Mouse (Mus musculus) limb, embryonic 15.5 days (tissue): ENCODE measurements around the gene 4930595D18Rik. TPM values are rescaled to one million over a fixed set of nuclear protein-coding genes. Genes with fewer than 3 reads are reported as not detected.

Experiments used
- ATAC-seq: fragments of 200-750 bp; cut with Nextera tagmentation; 2 replicates; pipeline ENCODE4 v1.8.0; 2017; ENCODE audit warnings: low read depth, moderate TSS enrichment; ENCODE audit not compliant: insufficient number of reproducible peaks, low FRiP score, low TSS enrichment
- H3K27ac ChIP-seq: fragments of 300-500 bp; sonication (generic); 2 replicates; pipeline ENCODE4 v1.5.1; 2015; ENCODE audit warnings: moderate library complexity, mild to moderate bottlenecking, inconsistent platforms
- H3K27me3 ChIP-seq: fragments of 300-500 bp; sonication (generic); 2 replicates; pipeline ENCODE4 v1.6.1; 2015; ENCODE audit warnings: inconsistent platforms
- H3K36me3 ChIP-seq: fragments of 300-500 bp; sonication (generic); 2 replicates; pipeline ENCODE4 v1.6.1; 2015; ENCODE audit warnings: inconsistent platforms
- H3K4me1 ChIP-seq: fragments of 300-500 bp; sonication (generic); 2 replicates; pipeline ENCODE4 v1.6.1; 2015; ENCODE audit warnings: inconsistent platforms
- H3K4me2 ChIP-seq: fragments of 300-500 bp; sonication (generic); 2 replicates; pipeline ENCODE4 v1.6.1; 2015; ENCODE audit warnings: mild to moderate bottlenecking, inconsistent platforms
- H3K4me3 ChIP-seq: fragments of 300-500 bp; sonication (generic); 2 replicates; pipeline ENCODE4 v1.5.1; 2015; ENCODE audit warnings: mild to moderate bottlenecking, inconsistent platforms
- H3K9ac ChIP-seq: fragments of 300-500 bp; sonication (generic); 2 replicates; pipeline ENCODE4 v1.6.1; 2015; ENCODE audit warnings: inconsistent platforms
- H3K9me3 ChIP-seq: fragments of 300-500 bp; sonication (generic); 2 replicates; pipeline ENCODE4 v1.6.1; 2016; ENCODE audit warnings: inconsistent platforms
- WGBS: fragments of 180-500 bp; shearing (Covaris S2); methylation state at CpG from one replicate; pipeline ENCODE4 v1.1.7; 2015; 5-methylcytosine and 5-hydroxymethylcytosine counted together
- polyA plus RNA-seq: library from polyadenylated mRNA; unstranded; fragments of >200 nt; fragmentation: Nextera tagmentation; extraction: Ambion mirVana; gene quantifications from 2 replicates; pipeline ENCODE4 v1.2.1, GENCODE M21; 2015

4930595D18Rik gene
- polyA plus RNA-seq, 1 experiment from 2014 or later, result not detected

GRCm38 (mm10) chr12:111125666-111126065, 58.6 kb downstream of the 4930595D18Rik start:
- ATAC-seq, result no peak
- Histone ChIP-seq H3K9ac (no peak overlapping the region), H3K4me1 (no peaks in the 10 kb centered on the region; the same call in 1 of the 2 replicates), H3K4me2 (no peak overlapping the region), H3K27me3 (no peaks in the 10 kb centered on the region), H3K4me3 (no peak overlapping the region), H3K27ac (no peak overlapping the region), H3K36me3 (no peaks in the 10 kb centered on the region), H3K9me3 (0 out of 2 replicates have a peak, but pooled peaks cover 2% of the 10 kb centered on the region)
- 71% methylated on average over 6 of the region's 6 CpGs for WGBS

GRCm38 (mm10) chr12:111124601-111125260, 59.6 kb downstream of the 4930595D18Rik start:
- WGBS, result 72% methylated on average over 14 of the region's 14 CpGs
- H3K27me3 ChIP-seq, result no peaks in the 10 kb centered on the region
- ATAC-seq, result no peak

GRCm38 (mm10) chr12:111122332-111122852, 61.9 kb downstream of the 4930595D18Rik start:
- no peak overlapping the region for H3K4me3 ChIP-seq
- H3K4me1 ChIP-seq, result no peaks in the 10 kb centered on the region; the same call in 1 of the 2 replicates
- H3K9me3 ChIP-seq, result no peaks in the 10 kb centered on the region
- no peak overlapping the region for H3K27ac ChIP-seq
- no peak for ATAC-seq
- no peak overlapping the region for H3K4me2 ChIP-seq
- H3K36me3 ChIP-seq, result peaks cover 21% of the 10 kb centered on the region
- H3K27me3 ChIP-seq, result no peaks in the 10 kb centered on the region
- H3K9ac ChIP-seq, result no peak overlapping the region

More at GRCm38 (mm10) chr12:111124601-111125260, 59.6 kb downstream of the 4930595D18Rik start:
- Histone ChIP-seq H3K4me1 (no peaks in the 10 kb centered on the region; the same call in 1 of the 2 replicates), H3K9me3 (no peaks in the 10 kb centered on the region), H3K36me3 (peaks cover 3% of the 10 kb centered on the region), H3K27ac (no peak overlapping the region), H3K4me2 (no peak overlapping the region), H3K9ac (no peak overlapping the region), H3K4me3 (no peak overlapping the region)

GRCm38 (mm10) chr12:111120976-111121645, 63.2 kb downstream of the 4930595D18Rik start:
- H3K36me3 ChIP-seq, result peaks cover 33% of the 10 kb centered on the region
- WGBS, result 89% methylated on average over 9 of the region's 9 CpGs
- no peak overlapping the region for H3K4me3 ChIP-seq
- H3K4me2 ChIP-seq, result no peak overlapping the region
- H3K9me3 ChIP-seq, result no peaks in the 10 kb centered on the region
- no peak overlapping the region for H3K9ac ChIP-seq
- no peaks in the 10 kb centered on the region for H3K27me3 ChIP-seq
- no peak overlapping the region for H3K27ac ChIP-seq
- no peaks in the 10 kb centered on the region; the same call in 1 of the 2 replicates for H3K4me1 ChIP-seq
- ATAC-seq, result no peak

GRCm38 (mm10) chr12:111119506-111120085, 64.7 kb downstream of the 4930595D18Rik start:
- WGBS, result 95% methylated on average over 5 of the region's 5 CpGs
- H3K9me3 ChIP-seq, result no peaks in the 10 kb centered on the region
- H3K4me2 ChIP-seq, result no peak overlapping the region
- H3K4me1 ChIP-seq, result no peaks in the 10 kb centered on the region
- H3K27ac ChIP-seq, result no peak overlapping the region
- no peak overlapping the region for H3K4me3 ChIP-seq
- ATAC-seq, result no peak
- peaks cover 44% of the 10 kb centered on the region for H3K36me3 ChIP-seq
- no peaks in the 10 kb centered on the region for H3K27me3 ChIP-seq
- no peak overlapping the region for H3K9ac ChIP-seq

GRCm38 (mm10) chr12:111114593-111114992, 69.7 kb downstream of the 4930595D18Rik start:
- no peaks in the 10 kb centered on the region for H3K9me3 ChIP-seq
- no peak overlapping the region for H3K4me3 ChIP-seq
- H3K27ac ChIP-seq, result no peak overlapping the region
- ATAC-seq, result no peak
- peaks cover 84% of the 10 kb centered on the region for H3K36me3 ChIP-seq
- H3K4me1 ChIP-seq, result no peaks in the 10 kb centered on the region
- H3K9ac ChIP-seq, result no peak overlapping the region
- 94% methylated on average over 5 of the region's 5 CpGs for WGBS
- H3K4me2 ChIP-seq, result no peak overlapping the region
- no peaks in the 10 kb centered on the region for H3K27me3 ChIP-seq

- H3K9me3 ChIP-seq, result no peaks in the 10 kb centered on the region
- ATAC-seq, result no peak
- no peaks in the 10 kb centered on the region for H3K27me3 ChIP-seq
- H3K36me3 ChIP-seq, result peaks cover 88% of the 10 kb centered on the region
- H3K27ac ChIP-seq, result no peak overlapping the region
- no peaks in the 10 kb centered on the region for H3K4me1 ChIP-seq
- no peak overlapping the region for H3K4me2 ChIP-seq
- H3K4me3 ChIP-seq, result no peak overlapping the region
- no peak overlapping the region for H3K9ac ChIP-seq
- 90% methylated on average over 8 of the region's 8 CpGs for WGBS
Observed at GRCm38 (mm10) chr12:111111176-111111575, 73.1 kb downstream of the 4930595D18Rik start.

Other genes with a start within 250 kb of the 4930595D18Rik start
- 16.4 and 20.0 TPM in 2 replicates for gene Ankrd9, start 205.5 kb downstream of the 4930595D18Rik start, polyA plus RNA-seq
- 12.3 and 13.5 TPM in 2 replicates for gene Rcor1, start 145.1 kb downstream of the 4930595D18Rik start, polyA plus RNA-seq
- 9.0 and 11.5 TPM in 2 replicates for gene Traf3, start 18.1 kb downstream of the 4930595D18Rik start, polyA plus RNA-seq
- 1.0 and 1.2 TPM in 2 replicates for gene Amn, start 86.6 kb upstream of the 4930595D18Rik start, polyA plus RNA-seq
- 26.4 and 33.5 TPM in 2 replicates for gene Cdc42bpb, start 193.2 kb upstream of the 4930595D18Rik start, polyA plus RNA-seq
- gene Lbhd2, start 222.3 kb upstream of the 4930595D18Rik start, polyA plus RNA-seq, result 12.4 and 13.2 TPM in 2 replicates
- 6.4 and 9.9 TPM in 2 replicates for gene Exoc3l4, start 232.5 kb upstream of the 4930595D18Rik start, polyA plus RNA-seq